Mouse (Mus musculus) heart, postnatal 0 days (tissue): ENCODE data around the gene Fcor.

Experiments used
- CTCF ChIP-seq: IDR thresholded peaks from 2 replicates; pipeline ENCODE4 v1.5.1; 2016; ENCODE audit warnings: antibody characterized with exemption, control low read depth, low read depth
- EP300 ChIP-seq: IDR thresholded peaks from 2 replicates; pipeline ENCODE4 v1.6.1; 2016; ENCODE audit warnings: antibody characterized with exemption, low read depth

DNA sequence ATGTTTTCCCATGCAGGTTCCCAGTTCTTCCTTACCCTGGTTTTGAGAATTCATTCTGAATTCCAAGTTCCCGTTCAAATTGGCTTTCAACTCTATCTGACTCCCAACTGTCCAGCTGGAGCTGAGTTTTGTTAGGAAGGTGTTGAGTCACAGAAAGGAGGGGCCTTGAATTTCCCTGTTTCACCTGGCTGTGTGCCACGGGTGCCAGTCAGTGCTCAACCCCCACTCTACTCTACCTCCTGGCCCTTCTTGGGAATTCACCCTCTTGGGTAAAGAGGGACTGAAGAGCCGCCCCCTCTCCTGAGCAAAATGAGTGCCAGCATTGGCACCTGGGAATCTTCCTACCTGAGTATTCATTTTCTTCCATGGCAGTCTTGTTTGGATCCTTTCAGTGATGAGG, 18.6 kb upstream of the Fcor start:
- TF ChIP-seq CTCF (no peak), EP300 (no peak)
